Mouse (Mus musculus) brain, embryonic 14.5 days (tissue): ENCODE measurements around the gene Gpr63. TPM values are rescaled to one million over a fixed set of nuclear protein-coding genes. Genes with fewer than 3 reads are reported as not detected.
A peak's percentile ranks its signal among the peaks of the same experiment; 100 is the strongest.
"Not testable (repeated sequence)": the region's sequence is repeated elsewhere in the genome, so short reads cannot be mapped to it uniquely, and the experiment has no call there.

Experiments
- DNase-seq: peaks from one replicate; pipeline ENCODE4 v3.0.0-alpha.2; 2011; ENCODE audit warnings: low read depth
- CTCF ChIP-seq: fragments of 200-500 bp; IDR thresholded peaks from 2 replicates; pipeline ENCODE4 v1.5.1; 2012; ENCODE audit warnings: inconsistent platforms, mild to moderate bottlenecking, moderate library complexity, borderline replicate concordance; ENCODE audit not compliant: insufficient read depth, insufficient read length; ENCODE audit errors: extremely low read depth
- POLR2A ChIP-seq: fragments of 200-500 bp; IDR thresholded peaks from 2 replicates; pipeline ENCODE4 v1.6.1; 2012; ENCODE audit warnings: mild to moderate bottlenecking, inconsistent platforms, borderline replicate concordance; ENCODE audit not compliant: poor library complexity, insufficient read depth, insufficient read length, severe bottlenecking; ENCODE audit errors: extremely low read depth
- polyA plus RNA-seq: library from polyadenylated mRNA; depleted of rRNA; stranded (reverse); fragments of >200 nt; gene quantifications from 2 replicates; pipeline ENCODE4 v1.2.3, GENCODE M21; 2012; rRNA removed

Gpr63 gene
- polyA plus RNA-seq, 1 experiment = 7.5 TPM

DNA sequence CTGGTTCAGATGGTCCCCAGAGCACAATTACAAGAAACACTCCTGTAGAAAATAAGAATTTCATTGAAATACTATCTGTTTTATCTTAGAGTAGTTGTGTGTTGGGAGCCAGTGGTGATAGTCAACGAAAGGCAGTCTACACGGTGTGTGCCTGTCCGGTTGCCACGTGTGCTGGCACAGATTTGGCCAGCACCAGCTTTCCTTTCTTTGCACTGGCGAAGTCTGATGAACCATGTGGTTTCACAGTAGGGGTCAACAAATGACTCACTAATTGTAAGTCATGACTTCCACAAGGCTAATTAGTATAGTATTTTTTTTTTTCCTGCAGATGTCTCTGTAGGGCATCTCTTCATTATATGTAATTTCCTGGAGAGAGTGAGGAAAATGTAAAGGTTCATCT is 45.6 kb downstream of the Gpr63 start:
- TF ChIP-seq CTCF (no peak), POLR2A (no peak)
- DNase-seq = peak; percentile 68

DNA sequence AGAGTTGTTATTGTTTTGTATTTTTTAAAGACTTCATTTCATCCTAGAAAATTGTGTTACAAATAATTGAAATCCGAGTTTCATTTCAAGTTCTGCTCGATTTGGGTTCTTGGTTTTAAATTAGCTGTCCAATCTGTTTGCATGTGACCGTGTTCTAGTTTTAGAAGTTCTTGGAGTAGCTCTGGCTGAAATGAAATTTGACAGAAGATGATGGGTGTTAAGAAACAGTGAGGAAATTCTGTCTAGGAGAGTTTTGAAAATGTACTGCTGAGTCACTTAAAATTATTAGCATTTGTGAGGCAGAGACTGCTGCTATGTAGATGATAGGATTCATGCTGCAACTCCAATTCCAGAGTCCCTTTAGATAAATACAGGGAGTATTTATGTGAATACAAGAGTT is 46.5 kb downstream of the Gpr63 start:
- DNase-seq = no peak
- TF ChIP-seq CTCF (no peak), POLR2A (no peak)

DNA sequence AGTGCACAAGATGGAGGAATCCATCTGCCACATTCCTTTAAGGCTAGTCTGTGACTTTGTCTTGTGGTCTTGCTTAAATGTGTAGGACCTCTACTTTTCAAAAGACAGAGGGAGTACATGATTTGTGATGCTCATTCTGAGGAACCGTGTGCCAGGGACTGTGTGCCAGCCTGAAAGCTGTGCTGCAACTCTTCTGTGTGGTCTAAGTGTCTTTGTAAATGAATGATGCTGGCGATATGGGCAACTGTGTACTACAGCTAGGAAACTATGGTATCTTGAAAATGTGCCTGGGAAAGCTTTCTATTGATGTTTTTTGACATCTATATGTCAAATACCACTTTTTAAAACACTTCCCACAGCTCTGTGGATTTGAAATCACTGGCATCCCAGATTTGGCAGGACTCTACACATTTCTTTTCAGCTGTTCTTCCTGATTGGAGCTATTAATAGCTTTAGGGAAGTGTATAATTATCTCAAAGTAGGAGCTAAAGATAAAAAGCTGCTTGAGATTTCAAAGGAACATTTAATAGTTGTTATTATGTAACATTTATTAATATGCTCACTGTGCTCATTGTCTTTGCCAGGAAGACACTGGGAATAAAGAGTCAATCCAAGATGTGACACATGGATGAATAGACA is 48.9 kb downstream of the Gpr63 start:
- TF ChIP-seq CTCF = no peak
- no peak for TF ChIP-seq POLR2A

DNA sequence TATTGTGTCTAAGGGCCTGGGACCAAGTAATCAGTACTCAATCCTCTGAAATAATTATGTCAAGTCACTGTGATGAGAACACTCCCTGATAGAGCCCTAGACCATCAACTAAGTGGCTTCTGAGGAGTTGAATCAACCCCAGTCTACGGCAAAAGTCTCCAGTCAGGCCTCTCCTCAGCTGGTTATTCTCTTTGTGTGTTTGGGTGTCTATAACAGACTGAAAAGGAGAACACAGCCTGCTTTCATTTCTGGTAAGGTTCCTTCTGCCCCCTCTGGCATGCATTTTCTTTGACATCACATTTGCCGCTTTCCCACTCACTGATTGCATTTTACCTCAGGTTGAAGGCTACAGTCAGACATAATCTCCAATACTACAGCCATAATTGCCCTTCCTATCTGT is 62.0 kb downstream of the Gpr63 start:
- no peak for TF ChIP-seq POLR2A
- no peak for TF ChIP-seq CTCF

More for the DNA sequence above, 48.9 kb downstream of the Gpr63 start:
- peak; percentile 37 for DNase-seq

GRCm38 (mm10) chr4:25028752-25029151 is 62.5 kb downstream of the Gpr63 start:
- DNase-seq = peak; percentile 79
- TF ChIP-seq CTCF (no peak), POLR2A (no peak)

More for the DNA sequence above, 62.0 kb downstream of the Gpr63 start:
- peak; percentile 58 for DNase-seq

DNA sequence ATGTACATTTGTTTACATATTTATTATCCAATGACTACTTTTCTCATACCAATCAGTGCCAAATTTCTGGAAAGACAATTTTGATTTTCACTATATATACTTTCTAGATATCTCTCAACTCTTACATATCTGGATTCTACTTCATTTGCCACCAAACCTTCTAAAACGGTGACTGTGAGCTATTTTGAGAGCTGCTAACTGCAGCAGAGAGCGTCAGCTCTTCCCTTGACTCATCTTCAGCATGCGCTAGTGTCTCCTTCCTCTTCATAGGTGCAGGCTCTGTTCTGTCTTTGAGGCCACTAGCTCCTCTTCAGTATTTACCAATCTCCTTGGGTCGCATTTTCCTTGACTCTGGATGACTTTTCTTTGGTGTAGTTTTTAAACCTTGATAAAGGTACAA is 63.7 kb downstream of the Gpr63 start:
- TF ChIP-seq CTCF = no peak
- TF ChIP-seq POLR2A = no peak
- no peak for DNase-seq

- TF ChIP-seq POLR2A = no peak
- TF ChIP-seq CTCF = peak; percentile 23; the same call in 1 of the 2 replicates
- DNase-seq = peak; percentile 22
These were observed 69.1 kb downstream of the Gpr63 start for GRCm38 (mm10) chr4:25035158-25035791.

DNA sequence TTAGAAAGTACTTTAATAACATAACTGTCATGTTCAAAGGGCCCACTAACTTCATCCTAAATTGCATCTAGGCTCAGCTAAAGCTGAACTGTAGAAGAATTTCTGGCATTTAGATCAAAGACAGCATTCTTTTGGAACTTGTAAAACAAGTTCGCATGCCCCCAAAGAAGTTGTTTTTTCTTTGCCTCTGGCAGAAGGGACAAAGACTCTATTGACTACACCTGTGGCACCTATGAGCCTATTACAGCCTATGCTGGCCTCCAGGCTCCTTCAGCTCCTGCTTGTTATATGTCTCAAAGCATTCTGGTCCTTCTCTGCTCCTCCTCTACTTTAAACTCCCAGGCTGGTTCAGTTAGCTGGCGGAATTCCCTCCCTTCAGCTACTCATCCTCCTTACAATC is 69.6 kb downstream of the Gpr63 start:
- DNase-seq = no peak
- no peak for TF ChIP-seq CTCF
- no peak for TF ChIP-seq POLR2A

DNA sequence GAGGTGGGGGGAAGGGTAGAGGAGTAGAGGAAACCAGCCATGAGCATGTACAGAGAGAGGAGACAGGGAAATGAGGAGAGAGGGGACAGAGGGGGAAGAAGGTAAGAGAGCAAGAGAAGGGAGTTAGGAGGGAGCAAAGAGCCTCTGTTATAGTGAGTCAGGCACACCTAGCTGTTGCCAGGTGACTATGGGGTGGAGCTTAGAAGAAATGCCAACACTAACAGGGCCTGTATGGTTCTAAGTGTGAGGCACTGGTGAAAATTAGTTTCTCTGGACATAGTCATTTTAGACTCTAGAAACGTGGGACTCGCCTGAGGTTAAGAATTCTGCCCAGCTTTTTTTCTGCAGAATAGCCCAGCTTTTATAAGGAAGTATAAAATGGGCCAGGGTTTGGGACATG is 71.1 kb downstream of the Gpr63 start:
- TF ChIP-seq CTCF (no peak), POLR2A (no peak)
- no peak for DNase-seq

DNA sequence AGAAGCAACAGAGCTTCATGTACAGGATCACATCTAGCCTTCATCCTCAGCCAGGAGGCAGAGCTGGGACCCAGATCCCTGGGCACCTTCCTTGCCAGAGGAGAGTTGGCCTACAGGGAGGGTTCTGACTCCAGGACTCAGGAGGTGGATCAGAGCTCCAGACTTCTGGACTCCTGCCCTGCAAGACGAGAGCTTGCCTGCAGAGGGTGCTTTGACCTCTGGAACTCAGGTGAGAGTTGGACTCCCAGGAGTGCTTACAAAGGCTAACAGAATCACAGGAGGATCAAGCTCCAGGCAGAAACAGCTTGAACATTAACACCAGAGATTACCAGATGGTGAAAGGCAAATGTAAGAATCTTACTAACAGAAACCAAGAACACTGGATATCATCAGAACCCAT is 89.3 kb downstream of the Gpr63 start:
- DNase-seq = not testable (repeated sequence)

Other genes starting within 250 kb of the Gpr63 start
- gene Klhl32, start 115.3 kb upstream of the Gpr63 start, polyA plus RNA-seq = 6.1 and 8.8 TPM in 2 replicates
- 11.9 and 15.2 TPM in 2 replicates for gene Ndufaf4, start 68.3 kb upstream of the Gpr63 start, polyA plus RNA-seq